In the genomic region with DNA sequence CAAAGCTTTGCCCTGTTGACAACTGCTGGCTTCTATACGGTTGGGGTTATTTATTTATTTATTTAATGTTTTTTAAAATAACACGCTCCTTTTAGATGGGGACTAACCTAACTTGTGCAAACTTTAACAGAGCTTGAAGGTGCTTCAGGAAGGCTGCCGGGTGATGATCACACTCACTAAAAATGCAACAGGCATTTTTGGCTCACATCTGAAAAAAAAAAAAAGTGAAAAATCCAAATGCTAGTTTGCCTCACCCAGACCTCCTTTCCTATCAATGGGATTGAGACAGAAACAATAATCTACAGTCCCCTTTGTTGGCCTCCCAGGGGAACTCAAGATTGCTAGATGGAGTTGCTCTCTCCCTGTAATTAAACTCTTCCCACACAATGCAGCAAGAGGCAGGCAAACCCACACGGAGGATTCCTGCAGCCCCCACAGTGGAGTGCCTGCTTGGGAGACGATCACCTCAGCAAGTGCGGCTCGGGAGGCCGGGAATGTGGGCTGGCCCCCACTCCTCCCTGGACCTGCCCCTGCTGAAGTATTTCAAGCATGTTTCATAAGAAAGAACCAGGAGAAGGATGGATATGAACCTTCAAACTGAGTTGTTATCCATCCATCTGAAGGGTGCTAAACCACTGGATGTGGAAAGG, we compare ENCODE assay signal across 18 mouse cellular contexts. TPM values are rescaled to one million over a fixed set of nuclear protein-coding genes. Genes with fewer than 3 reads are reported as not detected.
DNase-seq lines count a peak whose midpoint lies in the region; ATAC-seq lines count a peak whose summit lies in the region.
"Had no signal": no experiment of that assay in that cellular context is flagged by ENCODE, and none has a peak within 500 bp of the region (broad histone marks: within the 10 kb centered on the region; RNA-seq: fewer than 3 reads in every experiment).

No protein-coding gene starts in this region.

- H3K36me3 ChIP-seq in kidney, embryonic 15.5 days: no peaks in the 10 kb centered on the region
- no peaks in the 10 kb centered on the region for H3K36me3 ChIP-seq in hindbrain, embryonic 13.5 days
- H3K36me3 ChIP-seq: embryonic facial prominence, embryonic 13.5 days; G1E; hindbrain, embryonic 15.5 days; limb, embryonic 15.5 days had no signal

- ATAC-seq in kidney, embryonic 15.5 days (replicated peaks; ENCODE audit: low FRiP score): no peak
- no peak for ATAC-seq in hindbrain, embryonic 13.5 days (ENCODE audit: low FRiP score)
- ATAC-seq: CD4-positive, CD25-positive, alpha-beta regulatory T cell, adult 4 months had no signal

- no peak overlapping the region for H3K27ac ChIP-seq in kidney, embryonic 15.5 days
- H3K27ac ChIP-seq in hindbrain, embryonic 13.5 days: no peak overlapping the region
- H3K27ac ChIP-seq: embryonic facial prominence, embryonic 13.5 days; hindbrain, embryonic 15.5 days; limb, embryonic 15.5 days had no signal

- WGBS in kidney, embryonic 15.5 days: 43% methylated on average over 8 of the region's 8 CpGs
- WGBS in hindbrain, embryonic 13.5 days: 47% methylated on average over 8 of the region's 8 CpGs

- peaks cover 19% of the 10 kb centered on the region for H3K27me3 ChIP-seq in kidney, embryonic 15.5 days
- no peaks in the 10 kb centered on the region for H3K27me3 ChIP-seq in hindbrain, embryonic 13.5 days
- H3K27me3 ChIP-seq: embryonic facial prominence, embryonic 13.5 days; hindbrain, embryonic 15.5 days; limb, embryonic 15.5 days had no signal

- H3K9ac ChIP-seq in kidney, embryonic 15.5 days: no peak overlapping the region
- no peak overlapping the region for H3K9ac ChIP-seq in hindbrain, embryonic 13.5 days
- H3K9ac ChIP-seq: embryonic facial prominence, embryonic 13.5 days; hindbrain, embryonic 15.5 days; limb, embryonic 15.5 days had no signal

- no peak for DNase-seq in kidney, postnatal 10 days
- DNase-seq in 3T3-L1 (ENCODE audit: low read depth, low spot score): peak; percentile 65
- DNase-seq in ZHBTc4 (ENCODE audit: low read depth, low spot score): peak; percentile 30
- DNase-seq in lung, postnatal 25 days (ENCODE audit: low spot score): peak; percentile 34
- no peak for DNase-seq in thymus, postnatal 25 days
- DNase-seq: adrenal gland, adult 2 months; gastrocnemius, postnatal 14 days; heart, postnatal 14 days; kidney, adult 18-20 months; kidney, postnatal 36 days; right cerebral cortex, postnatal 25 days had no signal

- H3K4me3 ChIP-seq in kidney, embryonic 15.5 days (replicated peaks): no peak overlapping the region
- H3K4me3 ChIP-seq in hindbrain, embryonic 13.5 days: no peak overlapping the region
- H3K4me3 ChIP-seq: embryonic facial prominence, embryonic 13.5 days; hindbrain, embryonic 15.5 days; limb, embryonic 15.5 days had no signal

- H3K4me2 ChIP-seq in kidney, embryonic 15.5 days: 0 out of 2 replicates have a peak overlapping the region, but pooled peaks have one; percentile 2
- no peak overlapping the region for H3K4me2 ChIP-seq in hindbrain, embryonic 13.5 days
- H3K4me2 ChIP-seq: embryonic facial prominence, embryonic 13.5 days; hindbrain, embryonic 15.5 days; limb, embryonic 15.5 days had no signal

- H3K9me3 ChIP-seq in kidney, embryonic 15.5 days (replicated peaks): no peaks in the 10 kb centered on the region
- no peaks in the 10 kb centered on the region for H3K9me3 ChIP-seq in hindbrain, embryonic 13.5 days
- H3K9me3 ChIP-seq: embryonic facial prominence, embryonic 13.5 days; G1E; hindbrain, embryonic 15.5 days; limb, embryonic 15.5 days had no signal

- peaks cover 17% of the 10 kb centered on the region for H3K4me1 ChIP-seq in kidney, embryonic 15.5 days
- H3K4me1 ChIP-seq in hindbrain, embryonic 13.5 days (replicated peaks): peaks cover 17% of the 10 kb centered on the region; the same call in 1 of the 2 replicates

RNA-seq across cellular contexts. Expression of a gene that starts 16.8 kb away (rescaled TPM):
- 0.23 and 0.36 TPM in 2 replicates for polyA plus RNA-seq in kidney, embryonic 15.5 days (2015; fragmentation: Nextera tagmentation; extraction: Ambion mirVana)
- polyA plus RNA-seq in hindbrain, embryonic 13.5 days (2015; fragmentation: Nextera tagmentation; extraction: Ambion mirVana): 0.31 and 0.44 TPM in 2 replicates
- polyA plus RNA-seq: CD4-positive, CD25-positive, alpha-beta regulatory T cell, adult 4 months; G1E had no signal

Comparison
In these comparisons a context has a peak if more than half of its experiments do, and no peak if none do; other contexts are left out.
1. DNase-seq: peak in 3T3-L1 (single experiment), ZHBTc4 (single experiment) and lung, postnatal 25 days (single experiment); none in kidney, postnatal 10 days (single experiment) and thymus, postnatal 25 days (single experiment).